Mouse (Mus musculus) spleen, postnatal 10 days (tissue): ENCODE results near the gene Olfr1357.
A peak's percentile ranks its signal among the peaks of the same experiment; 100 is the strongest.

Source experiments
- DNase-seq, 2 experiments: peaks; one replicate each; pipeline ENCODE4 v3.0.0; 2021 to 2022; ENCODE audit warnings: low spot score in 2 of 2

Olfr1357 gene

GRCm38 (mm10) chr10:78581121-78581520 is 36.8 kb downstream of the Olfr1357 start:
- no peak for DNase-seq

- DNase-seq = no peak
Observed at GRCm38 (mm10) chr10:78578204-78578603, 39.7 kb downstream of the Olfr1357 start.

- no peak for DNase-seq
Observed at GRCm38 (mm10) chr10:78576435-78577184, 41.3 kb downstream of the Olfr1357 start.

- no peak for DNase-seq
Observed at GRCm38 (mm10) chr10:78575690-78576089, 42.2 kb downstream of the Olfr1357 start.

- DNase-seq = no peak
Observed at GRCm38 (mm10) chr10:78575105-78575632, 42.7 kb downstream of the Olfr1357 start.

- peak; percentile 93 to 97 for DNase-seq
Observed at GRCm38 (mm10) chr10:78574250-78575104, 43.4 kb downstream of the Olfr1357 start, which contains the start of gene Ilvbl. Gene Ilvbl, plus strand, starts transcription at chr10:78574346.

GRCm38 (mm10) chr10:78573226-78573625 is 44.6 kb downstream of the Olfr1357 start:
- DNase-seq = no peak

GRCm38 (mm10) chr10:78570897-78571296 is 47.0 kb downstream of the Olfr1357 start:
- DNase-seq = no peak

GRCm38 (mm10) chr10:78570416-78570815 is 47.5 kb downstream of the Olfr1357 start:
- DNase-seq = no peak

- no peak for DNase-seq
Observed at GRCm38 (mm10) chr10:78569686-78570085, 48.2 kb downstream of the Olfr1357 start.

- no peak for DNase-seq
Observed at GRCm38 (mm10) chr10:78569191-78569590, 48.7 kb downstream of the Olfr1357 start.

- no peak for DNase-seq
Observed at GRCm38 (mm10) chr10:78565070-78565469, 52.8 kb downstream of the Olfr1357 start.
